Mouse (Mus musculus) neural tube, embryonic 15.5 days (tissue): ENCODE data around the gene Lap3. TPM values are rescaled to one million over a fixed set of nuclear protein-coding genes. Genes with fewer than 3 reads are reported as not detected.

ENCODE experiments used
- ATAC-seq: fragments of 200-750 bp; cut with Nextera tagmentation; 2 replicates; pipeline ENCODE4 v1.8.0; 2017; ENCODE audit warnings: mild to moderate bottlenecking, moderate TSS enrichment, moderate library complexity; ENCODE audit not compliant: low FRiP score
- H3K27ac ChIP-seq: fragments of 300-500 bp; sonication (generic); replicated peaks from 2 replicates; pipeline ENCODE4 v1.5.1; 2015; ENCODE audit warnings: mild to moderate bottlenecking, inconsistent platforms
- H3K27me3 ChIP-seq: fragments of 300-500 bp; sonication (generic); replicated peaks from 2 replicates; pipeline ENCODE4 v1.6.1; 2015; ENCODE audit warnings: inconsistent platforms
- H3K36me3 ChIP-seq: fragments of 300-500 bp; sonication (generic); 2 replicates; pipeline ENCODE4 v1.6.1; 2015; ENCODE audit warnings: inconsistent platforms
- H3K4me1 ChIP-seq: fragments of 300-500 bp; sonication (generic); 2 replicates; pipeline ENCODE4 v1.6.1; 2015; ENCODE audit warnings: inconsistent platforms
- H3K4me2 ChIP-seq: fragments of 300-500 bp; sonication (generic); 2 replicates; pipeline ENCODE4 v1.6.1; 2015; ENCODE audit warnings: inconsistent platforms, mild to moderate bottlenecking, moderate library complexity
- H3K4me3 ChIP-seq: fragments of 300-500 bp; sonication (generic); replicated peaks from 2 replicates; pipeline ENCODE4 v1.5.1; 2015; ENCODE audit warnings: mild to moderate bottlenecking, inconsistent platforms
- H3K9ac ChIP-seq: fragments of 300-500 bp; sonication (generic); replicated peaks from 2 replicates; pipeline ENCODE4 v1.6.1; 2015; ENCODE audit warnings: mild to moderate bottlenecking, inconsistent platforms
- H3K9me3 ChIP-seq: fragments of 300-500 bp; sonication (generic); replicated peaks from 2 replicates; pipeline ENCODE4 v1.6.1; 2016; ENCODE audit warnings: inconsistent platforms
- WGBS: fragments of 180-500 bp; shearing (Covaris S2); methylation state at CpG from one replicate; pipeline ENCODE4 v1.1.7; 2015; ENCODE audit warnings: mixed read lengths; 5-methylcytosine and 5-hydroxymethylcytosine counted together
- polyA plus RNA-seq: library from polyadenylated mRNA; unstranded; fragments of >200 nt; fragmentation: Nextera tagmentation; extraction: Ambion mirVana; gene quantifications from 2 replicates; pipeline ENCODE4 v1.2.1, GENCODE M21; 2015

The Lap3 gene
- polyA plus RNA-seq, 1 experiment from 2014 or later, result 33.5 TPM

- no peak overlapping the region for H3K27ac ChIP-seq
- no peaks in the 10 kb centered on the region for H3K27me3 ChIP-seq
- 92% methylated on average over 4 of the region's 4 CpGs for WGBS
- no peak for ATAC-seq
- no peak overlapping the region for H3K4me3 ChIP-seq
- peaks cover 11% of the 10 kb centered on the region for H3K4me1 ChIP-seq
- H3K9me3 ChIP-seq, result no peaks in the 10 kb centered on the region
- H3K36me3 ChIP-seq, result peaks cover 66% of the 10 kb centered on the region
- no peak overlapping the region for H3K4me2 ChIP-seq
- H3K9ac ChIP-seq, result no peak overlapping the region
Observed at GRCm38 (mm10) chr5:45526338-45526737, 33.2 kb downstream of the Lap3 start.

DNA sequence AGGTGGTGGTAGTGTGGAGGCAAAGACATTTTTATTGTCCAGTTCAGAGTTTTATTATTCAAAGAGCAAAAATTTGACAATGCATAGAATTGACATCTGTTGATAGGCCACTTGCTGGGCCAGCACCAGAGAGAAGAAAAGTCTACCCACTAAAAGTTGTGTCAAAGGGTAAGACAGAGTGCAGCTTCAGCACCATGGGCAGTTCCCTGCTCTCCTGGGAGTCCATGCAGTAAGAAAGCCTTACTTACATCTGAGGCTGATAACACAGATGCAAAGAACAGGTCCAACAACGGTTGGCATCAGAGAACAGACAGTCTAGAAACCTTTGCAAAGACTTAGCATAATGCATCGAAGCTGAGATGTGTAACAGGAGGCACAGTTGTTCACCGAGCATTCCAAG lies 36.5 kb downstream of the Lap3 start:
- 89% methylated on average over 3 of the region's 3 CpGs for WGBS
- no peak for ATAC-seq
- H3K4me3 ChIP-seq, result no peak overlapping the region
- H3K27ac ChIP-seq, result no peak overlapping the region
- peaks cover 73% of the 10 kb centered on the region for H3K36me3 ChIP-seq
- H3K9me3 ChIP-seq, result no peaks in the 10 kb centered on the region
- no peaks in the 10 kb centered on the region for H3K27me3 ChIP-seq
- no peak overlapping the region for H3K4me2 ChIP-seq
- H3K4me1 ChIP-seq, result 0 out of 2 replicates have a peak, but pooled peaks cover 1% of the 10 kb centered on the region
- no peak overlapping the region for H3K9ac ChIP-seq

DNA sequence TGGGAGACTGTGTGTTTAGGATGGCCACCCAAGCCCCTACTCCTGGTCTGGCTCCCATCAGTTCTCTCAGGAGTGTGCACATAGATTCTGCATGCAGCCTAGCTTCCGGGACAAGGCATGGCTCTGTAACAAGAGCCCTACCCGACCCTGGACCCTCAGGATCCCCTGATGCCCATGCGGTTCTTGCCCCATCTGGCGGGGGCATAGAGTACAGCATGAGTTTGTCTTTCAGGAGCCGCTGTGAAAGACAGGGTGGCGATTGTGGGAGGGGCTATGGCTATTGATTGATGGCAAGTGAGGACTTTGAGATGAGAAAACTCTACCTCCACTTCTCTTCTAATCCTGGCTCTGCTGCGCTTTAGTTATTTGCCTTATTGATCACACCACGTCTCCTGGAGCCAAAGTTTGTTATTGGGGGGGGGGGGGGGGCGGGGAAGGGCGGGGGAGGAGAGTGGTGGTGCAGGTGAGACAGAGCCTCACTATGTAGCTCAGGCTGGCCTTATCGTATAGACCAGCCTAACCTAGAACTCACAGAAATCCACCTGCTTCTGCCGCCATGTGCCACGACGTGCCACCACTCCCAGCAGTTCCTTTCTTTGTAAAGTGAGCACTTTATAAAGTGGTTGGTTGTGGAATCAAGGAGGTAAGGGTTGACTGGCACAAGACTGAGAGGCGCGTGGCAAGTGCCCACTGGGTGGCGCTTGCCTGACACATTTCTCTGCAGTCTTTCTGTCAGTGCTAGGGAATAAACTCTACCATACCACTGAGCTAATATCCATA lies 41.3 kb downstream of the Lap3 start:
- H3K4me3 ChIP-seq, result no peak overlapping the region
- no peaks in the 10 kb centered on the region for H3K9me3 ChIP-seq
- 9% methylated on average over 16 of the region's 17 CpGs for WGBS
- no peak overlapping the region for H3K27ac ChIP-seq
- H3K36me3 ChIP-seq, result peaks cover 26% of the 10 kb centered on the region
- no peaks in the 10 kb centered on the region for H3K27me3 ChIP-seq
- peak overlapping the region; percentile 23; the same call in 1 of the 2 replicates for H3K4me2 ChIP-seq
- 0 out of 2 replicates have a peak, but pooled peaks cover 2% of the 10 kb centered on the region for H3K4me1 ChIP-seq
- peak; percentile 84 for ATAC-seq
- H3K9ac ChIP-seq, result no peak overlapping the region

GRCm38 (mm10) chr5:45535177-45535576 lies 42.0 kb downstream of the Lap3 start:
- no peak for ATAC-seq
- H3K4me2 ChIP-seq, result no peak overlapping the region
- H3K27me3 ChIP-seq, result no peaks in the 10 kb centered on the region
- H3K4me3 ChIP-seq, result no peak overlapping the region
- H3K9me3 ChIP-seq, result no peaks in the 10 kb centered on the region
- peaks cover 21% of the 10 kb centered on the region for H3K36me3 ChIP-seq
- 0 out of 2 replicates have a peak, but pooled peaks cover 2% of the 10 kb centered on the region for H3K4me1 ChIP-seq
- no peak overlapping the region for H3K9ac ChIP-seq
- WGBS, result 70% methylated on average over 4 of the region's 4 CpGs
- H3K27ac ChIP-seq, result no peak overlapping the region

GRCm38 (mm10) chr5:45539502-45539901 lies 46.3 kb downstream of the Lap3 start:
- no peaks in the 10 kb centered on the region for H3K9me3 ChIP-seq
- no peak overlapping the region for H3K4me2 ChIP-seq
- H3K27ac ChIP-seq, result no peak overlapping the region
- ATAC-seq, result no peak
- H3K27me3 ChIP-seq, result no peaks in the 10 kb centered on the region
- no peak overlapping the region for H3K4me3 ChIP-seq
- H3K4me1 ChIP-seq, result 0 out of 2 replicates have a peak, but pooled peaks cover 2% of the 10 kb centered on the region
- H3K36me3 ChIP-seq, result no peaks in the 10 kb centered on the region
- WGBS, result 65% methylated on average over 10 of the region's 10 CpGs
- no peak overlapping the region for H3K9ac ChIP-seq

- H3K9me3 ChIP-seq, result no peaks in the 10 kb centered on the region
- H3K4me1 ChIP-seq, result no peaks in the 10 kb centered on the region
- WGBS, result 54% methylated on average over 5 of the region's 5 CpGs
- no peaks in the 10 kb centered on the region for H3K27me3 ChIP-seq
- no peak for ATAC-seq
- H3K27ac ChIP-seq, result no peak overlapping the region
- no peak overlapping the region for H3K9ac ChIP-seq
- no peaks in the 10 kb centered on the region for H3K36me3 ChIP-seq
- no peak overlapping the region for H3K4me2 ChIP-seq
- no peak overlapping the region for H3K4me3 ChIP-seq
Observed at GRCm38 (mm10) chr5:45543374-45543773, 50.2 kb downstream of the Lap3 start.

DNA sequence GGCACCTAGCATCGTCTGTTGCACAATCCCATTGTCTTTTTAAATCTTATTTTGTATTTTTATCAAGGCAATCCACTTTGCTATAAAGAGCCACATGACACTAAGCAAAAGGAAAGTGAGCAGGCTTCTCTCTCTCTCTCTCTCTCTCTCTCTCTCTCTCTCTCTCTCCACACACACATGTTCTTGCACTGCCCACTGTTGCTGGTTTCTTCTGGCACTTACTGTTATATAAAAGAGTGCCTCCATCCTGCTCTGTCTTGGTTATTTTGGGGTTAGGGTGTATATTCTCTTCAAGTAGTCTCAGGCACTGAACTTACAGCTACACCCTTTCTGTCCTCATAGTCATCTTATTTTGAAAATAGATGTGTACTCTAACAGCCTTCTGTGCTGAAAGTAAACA lies 56.4 kb downstream of the Lap3 start:
- 95% methylated on average over 1 of the region's 1 CpGs for WGBS
- ATAC-seq, result no peak
- no peak overlapping the region for H3K4me3 ChIP-seq
- H3K4me2 ChIP-seq, result no peak overlapping the region
- H3K9ac ChIP-seq, result no peak overlapping the region
- H3K36me3 ChIP-seq, result 0 out of 2 replicates have a peak, but pooled peaks cover 2% of the 10 kb centered on the region
- H3K27me3 ChIP-seq, result no peaks in the 10 kb centered on the region
- H3K4me1 ChIP-seq, result no peaks in the 10 kb centered on the region
- no peak overlapping the region for H3K27ac ChIP-seq
- H3K9me3 ChIP-seq, result no peaks in the 10 kb centered on the region

Other genes with a start within 250 kb of the Lap3 start
- 143 and 155 TPM in 2 replicates for gene Qdpr, start 43.1 kb upstream of the Lap3 start, polyA plus RNA-seq
- gene Clrn2, start 39.6 kb upstream of the Lap3 start, polyA plus RNA-seq, result not detected in 2 replicates
- 240 and 257 TPM in 2 replicates for gene Med28, start 26.9 kb downstream of the Lap3 start, polyA plus RNA-seq
- gene Fam184b, start 146.2 kb downstream of the Lap3 start, polyA plus RNA-seq, result 11.7 and 13.6 TPM in 2 replicates
- 5.3 and 15.0 TPM in 2 replicates for gene Ncapg, start 176.5 kb downstream of the Lap3 start, polyA plus RNA-seq